Mouse (Mus musculus) embryonic facial prominence, embryonic 15.5 days (tissue): Measurements from ENCODE around the gene Ticam1. TPM values are rescaled to one million over a fixed set of nuclear protein-coding genes. Genes with fewer than 3 reads are reported as not detected.

Experiments
- ATAC-seq: fragments of 200-750 bp; cut with Nextera tagmentation; 2 replicates; pipeline ENCODE4 v1.8.0; 2017; ENCODE audit warnings: low read depth, moderate TSS enrichment; ENCODE audit not compliant: insufficient number of reproducible peaks, low FRiP score, low TSS enrichment
- H3K27ac ChIP-seq: fragments of 300-500 bp; sonication (generic); replicated peaks from 2 replicates; pipeline ENCODE4 v1.5.1; 2015; ENCODE audit warnings: mild to moderate bottlenecking, inconsistent platforms
- H3K27me3 ChIP-seq: fragments of 300-500 bp; sonication (generic); 2 replicates; pipeline ENCODE4 v1.6.1; 2015; ENCODE audit warnings: inconsistent platforms
- H3K36me3 ChIP-seq: fragments of 300-500 bp; sonication (generic); 2 replicates; pipeline ENCODE4 v1.6.1; 2015; ENCODE audit warnings: mild to moderate bottlenecking, inconsistent platforms
- H3K4me1 ChIP-seq: fragments of 300-500 bp; sonication (generic); 2 replicates; pipeline ENCODE4 v1.6.1; 2015; ENCODE audit warnings: inconsistent platforms
- H3K4me2 ChIP-seq: fragments of 300-500 bp; sonication (generic); replicated peaks from 2 replicates; pipeline ENCODE4 v1.6.1; 2015; ENCODE audit warnings: mild to moderate bottlenecking, inconsistent platforms
- H3K4me3 ChIP-seq: fragments of 300-500 bp; sonication (generic); replicated peaks from 2 replicates; pipeline ENCODE4 v1.5.1; 2015; ENCODE audit warnings: mild to moderate bottlenecking, inconsistent platforms
- H3K9ac ChIP-seq: fragments of 300-500 bp; sonication (generic); 2 replicates; pipeline ENCODE4 v1.6.1; 2015; ENCODE audit warnings: inconsistent platforms
- H3K9me3 ChIP-seq: fragments of 300-500 bp; sonication (generic); replicated peaks from 2 replicates; pipeline ENCODE4 v1.6.1; 2016; ENCODE audit warnings: inconsistent platforms
- WGBS: fragments of 180-500 bp; shearing (Covaris S2); methylation state at CpG from one replicate; pipeline ENCODE4 v1.1.7; 2015; 5-methylcytosine and 5-hydroxymethylcytosine counted together
- polyA plus RNA-seq: library from polyadenylated mRNA; unstranded; fragments of >200 nt; fragmentation: Nextera tagmentation; extraction: Ambion mirVana; gene quantifications from 2 replicates; pipeline ENCODE4 v1.2.1, GENCODE M21; 2015

Ticam1 gene
- polyA plus RNA-seq, 1 experiment from 2014 or later: 7.4 TPM

GRCm38 (mm10) chr17:56290388-56291170, 14.0 kb upstream of the Ticam1 start:
- Histone ChIP-seq H3K36me3 (peaks cover 16% of the 10 kb centered on the region), H3K4me3 (peak overlapping the region; percentile 54), H3K4me1 (peaks cover 43% of the 10 kb centered on the region), H3K27ac (peak overlapping the region; percentile 97), H3K4me2 (peak overlapping the region; percentile 75), H3K9me3 (no peaks in the 10 kb centered on the region), H3K9ac (peak overlapping the region; percentile 64), H3K27me3 (no peaks in the 10 kb centered on the region)
- WGBS: under 1% methylated on average over 17 of the region's 17 CpGs
- peak; percentile 92 for ATAC-seq

- ATAC-seq: no peak
- WGBS: under 1% methylated on average over 23 of the region's 23 CpGs
- Histone ChIP-seq H3K9me3 (no peaks in the 10 kb centered on the region), H3K27me3 (no peaks in the 10 kb centered on the region), H3K4me1 (peaks cover 43% of the 10 kb centered on the region), H3K36me3 (peaks cover 25% of the 10 kb centered on the region), H3K4me3 (peak overlapping the region; percentile 54), H3K9ac (peak overlapping the region; percentile 64), H3K27ac (peak overlapping the region; percentile 97), H3K4me2 (peak overlapping the region; percentile 75)
Measured at GRCm38 (mm10) chr17:56289371-56290331, 13.1 kb upstream of the Ticam1 start.

GRCm38 (mm10) chr17:56288866-56289265, 12.3 kb upstream of the Ticam1 start:
- H3K4me3 ChIP-seq: peak overlapping the region; percentile 54
- H3K27ac ChIP-seq: peak overlapping the region; percentile 97
- 27% methylated on average over 3 of the region's 3 CpGs for WGBS
- ATAC-seq: no peak
- H3K9ac ChIP-seq: no peak overlapping the region
- peaks cover 43% of the 10 kb centered on the region for H3K4me1 ChIP-seq
- H3K4me2 ChIP-seq: peak overlapping the region; percentile 75
- peaks cover 33% of the 10 kb centered on the region for H3K36me3 ChIP-seq
- H3K9me3 ChIP-seq: no peaks in the 10 kb centered on the region
- no peaks in the 10 kb centered on the region for H3K27me3 ChIP-seq

- no peak for ATAC-seq
- WGBS: 58% methylated on average over 3 of the region's 3 CpGs
- no peak overlapping the region for H3K4me2 ChIP-seq
- H3K4me3 ChIP-seq: 0 out of 2 replicates have a peak overlapping the region, but pooled peaks have one; percentile 9
- H3K27ac ChIP-seq: peak overlapping the region; percentile 40
- H3K4me1 ChIP-seq: peaks cover 43% of the 10 kb centered on the region
- H3K9ac ChIP-seq: 0 out of 2 replicates have a peak overlapping the region, but pooled peaks have one; percentile 0
- H3K27me3 ChIP-seq: no peaks in the 10 kb centered on the region
- peaks cover 41% of the 10 kb centered on the region for H3K36me3 ChIP-seq
- H3K9me3 ChIP-seq: no peaks in the 10 kb centered on the region
Measured at GRCm38 (mm10) chr17:56287830-56288229, 11.2 kb upstream of the Ticam1 start.

- H3K9me3 ChIP-seq: no peaks in the 10 kb centered on the region
- no peak overlapping the region for H3K4me3 ChIP-seq
- no peak overlapping the region for H3K9ac ChIP-seq
- no peak for ATAC-seq
- no peak overlapping the region for H3K27ac ChIP-seq
- H3K27me3 ChIP-seq: no peaks in the 10 kb centered on the region
- 92% methylated on average over 11 of the region's 11 CpGs for WGBS
- H3K36me3 ChIP-seq: peaks cover 55% of the 10 kb centered on the region
- H3K4me1 ChIP-seq: peaks cover 40% of the 10 kb centered on the region
- no peak overlapping the region for H3K4me2 ChIP-seq
Measured at GRCm38 (mm10) chr17:56285995-56286394, 9.4 kb upstream of the Ticam1 start.

- Histone ChIP-seq H3K4me2 (no peak overlapping the region), H3K9ac (no peak overlapping the region), H3K9me3 (no peaks in the 10 kb centered on the region), H3K36me3 (peaks cover 74% of the 10 kb centered on the region), H3K27me3 (no peaks in the 10 kb centered on the region), H3K4me1 (peaks cover 29% of the 10 kb centered on the region), H3K27ac (no peak overlapping the region), H3K4me3 (no peak overlapping the region)
- whole genome bisulfite sequencing: 87% methylated on average over 8 of the region's 8 CpGs
- ATAC-seq: no peak
Measured at GRCm38 (mm10) chr17:56283316-56283715, 6.7 kb upstream of the Ticam1 start.

GRCm38 (mm10) chr17:56282802-56283201, 6.2 kb upstream of the Ticam1 start:
- no peak for ATAC-seq
- no peak overlapping the region for H3K4me3 ChIP-seq
- no peaks in the 10 kb centered on the region for H3K27me3 ChIP-seq
- no peak overlapping the region for H3K9ac ChIP-seq
- no peaks in the 10 kb centered on the region for H3K9me3 ChIP-seq
- peaks cover 75% of the 10 kb centered on the region for H3K36me3 ChIP-seq
- H3K4me1 ChIP-seq: peaks cover 27% of the 10 kb centered on the region
- no peak overlapping the region for H3K4me2 ChIP-seq
- H3K27ac ChIP-seq: no peak overlapping the region
- 77% methylated on average over 4 of the region's 4 CpGs for WGBS

- Histone ChIP-seq H3K9me3 (no peaks in the 10 kb centered on the region), H3K4me2 (no peak overlapping the region), H3K27ac (peak overlapping the region; percentile 39; the same call in 1 of the 2 replicates), H3K4me1 (peaks cover 29% of the 10 kb centered on the region), H3K4me3 (no peak overlapping the region), H3K9ac (no peak overlapping the region), H3K27me3 (no peaks in the 10 kb centered on the region), H3K36me3 (peaks cover 65% of the 10 kb centered on the region)
- 86% methylated on average over 12 of the region's 12 CpGs for WGBS
- no peak for ATAC-seq
Measured at GRCm38 (mm10) chr17:56281193-56281592, 4.6 kb upstream of the Ticam1 start.

- no peak overlapping the region for H3K4me3 ChIP-seq
- H3K9ac ChIP-seq: no peak overlapping the region
- peaks cover 33% of the 10 kb centered on the region for H3K4me1 ChIP-seq
- H3K9me3 ChIP-seq: no peaks in the 10 kb centered on the region
- no peaks in the 10 kb centered on the region for H3K27me3 ChIP-seq
- WGBS: 81% methylated on average over 12 of the region's 12 CpGs
- H3K36me3 ChIP-seq: peaks cover 49% of the 10 kb centered on the region
- no peak overlapping the region; the same call in 1 of the 2 replicates for H3K27ac ChIP-seq
- no peak for ATAC-seq
- H3K4me2 ChIP-seq: no peak overlapping the region
Measured at GRCm38 (mm10) chr17:56279481-56280155, 3.0 kb upstream of the Ticam1 start.

- 90% methylated on average over 5 of the region's 5 CpGs for WGBS
- Histone ChIP-seq H3K9ac (no peak overlapping the region), H3K9me3 (no peaks in the 10 kb centered on the region), H3K4me2 (no peak overlapping the region), H3K4me1 (peaks cover 45% of the 10 kb centered on the region), H3K27me3 (no peaks in the 10 kb centered on the region), H3K36me3 (peaks cover 39% of the 10 kb centered on the region), H3K27ac (peak overlapping the region; percentile 86; the same call in 1 of the 2 replicates), H3K4me3 (no peak overlapping the region)
- ATAC-seq: no peak
Measured at GRCm38 (mm10) chr17:56278340-56278739, 1.8 kb upstream of the Ticam1 start.

GRCm38 (mm10) chr17:56277567-56277893, 944 bp upstream of the Ticam1 start:
- Histone ChIP-seq H3K9me3 (no peaks in the 10 kb centered on the region), H3K9ac (no peak overlapping the region), H3K27ac (peak overlapping the region; percentile 86), H3K4me1 (peaks cover 50% of the 10 kb centered on the region), H3K36me3 (peaks cover 33% of the 10 kb centered on the region), H3K4me3 (0 out of 2 replicates have a peak overlapping the region, but pooled peaks have one; percentile 53), H3K4me2 (peak overlapping the region; percentile 56), H3K27me3 (no peaks in the 10 kb centered on the region)
- 38% methylated on average over 2 of the region's 2 CpGs for WGBS
- no peak for ATAC-seq
